Mouse (Mus musculus) midbrain, embryonic 15.5 days (tissue): Measurements from ENCODE around the gene Slc15a3. TPM values are rescaled to one million over a fixed set of nuclear protein-coding genes. Genes with fewer than 3 reads are reported as not detected.

Experiments
- ATAC-seq: fragments of 200-750 bp; cut with Nextera tagmentation; replicated peaks from 2 replicates; pipeline ENCODE4 v1.8.0; 2017; ENCODE audit warnings: moderate TSS enrichment
- H3K27ac ChIP-seq: fragments of 300-500 bp; sonication (generic); 2 replicates; pipeline ENCODE4 v1.5.1; 2015; ENCODE audit warnings: mild to moderate bottlenecking, inconsistent platforms
- H3K27me3 ChIP-seq: fragments of 300-500 bp; sonication (generic); replicated peaks from 2 replicates; pipeline ENCODE4 v1.6.1; 2015; ENCODE audit warnings: inconsistent platforms
- H3K36me3 ChIP-seq: fragments of 300-500 bp; sonication (generic); replicated peaks from 2 replicates; pipeline ENCODE4 v1.6.1; 2015; ENCODE audit warnings: inconsistent platforms
- H3K4me1 ChIP-seq: fragments of 300-500 bp; sonication (generic); 2 replicates; pipeline ENCODE4 v1.6.1; 2015; ENCODE audit warnings: inconsistent platforms
- H3K4me2 ChIP-seq: fragments of 300-500 bp; sonication (generic); 2 replicates; pipeline ENCODE4 v1.6.1; 2015; ENCODE audit warnings: inconsistent platforms, mild to moderate bottlenecking, moderate library complexity
- H3K4me3 ChIP-seq: fragments of 300-500 bp; sonication (generic); 2 replicates; pipeline ENCODE4 v1.5.1; 2015; ENCODE audit warnings: mild to moderate bottlenecking, inconsistent platforms
- H3K9ac ChIP-seq: fragments of 300-500 bp; sonication (generic); 2 replicates; pipeline ENCODE4 v1.6.1; 2015; ENCODE audit warnings: mild to moderate bottlenecking, inconsistent platforms
- H3K9me3 ChIP-seq: fragments of 300-500 bp; sonication (generic); 2 replicates; pipeline ENCODE4 v1.6.1; 2016; ENCODE audit warnings: inconsistent platforms
- WGBS: fragments of 180-500 bp; shearing (Covaris S2); methylation state at CpG from one replicate; pipeline ENCODE4 v1.1.7; 2015; ENCODE audit warnings: mixed read lengths; 5-methylcytosine and 5-hydroxymethylcytosine counted together
- polyA plus RNA-seq: library from polyadenylated mRNA; unstranded; fragments of >200 nt; fragmentation: Nextera tagmentation; extraction: Ambion mirVana; gene quantifications from 2 replicates; pipeline ENCODE4 v1.2.1, GENCODE M21; 2015

The Slc15a3 gene
- polyA plus RNA-seq, result 0.13 and 0.31 TPM in 2 replicates

DNA sequence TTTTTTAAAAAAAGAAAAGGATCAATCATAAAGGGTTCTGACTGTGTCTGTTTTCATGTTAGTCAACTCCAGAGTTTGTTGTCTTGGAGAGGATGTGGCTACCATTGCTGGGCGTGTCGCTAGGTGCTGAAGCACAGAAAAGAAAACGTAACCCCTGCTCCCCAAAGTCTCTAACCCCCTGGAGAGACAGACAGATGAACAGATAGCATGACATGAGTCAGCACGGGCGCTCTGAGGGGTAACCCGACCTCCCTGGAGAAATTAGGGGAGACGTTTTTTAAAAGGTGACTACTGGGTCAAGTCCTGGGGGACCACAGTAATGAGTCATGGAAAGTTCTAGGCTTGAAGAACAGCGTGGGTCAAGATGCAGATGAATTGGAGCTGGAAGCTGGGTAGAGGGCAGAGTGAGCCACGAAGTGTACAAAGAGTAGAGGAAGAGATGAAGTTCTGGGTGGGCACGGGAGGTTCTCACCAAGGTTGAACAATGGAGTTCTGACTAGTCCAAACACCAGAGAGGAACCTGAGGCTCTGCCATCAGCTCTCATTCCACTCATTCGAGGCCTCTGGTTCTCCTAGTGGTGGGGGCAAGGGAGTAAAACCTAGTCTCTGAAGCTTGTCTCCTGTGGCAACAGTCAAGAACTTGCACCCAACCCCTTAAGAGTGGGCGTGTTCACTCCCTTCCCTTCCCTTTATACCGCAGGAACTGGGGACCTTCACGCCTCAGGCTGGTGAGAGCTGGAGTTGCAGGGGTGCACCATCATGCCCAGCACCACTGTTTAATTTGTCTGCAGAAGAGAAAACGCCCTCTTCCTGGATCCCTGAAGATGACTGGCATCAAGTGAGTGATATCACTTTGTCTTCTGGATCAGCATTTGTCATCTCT lies at the start of gene Slc15a3:
Gene Slc15a3, plus strand, starts transcription at position 718 of the 883 bp plus-strand sequence.
- Histone ChIP-seq H3K4me2 (no peak within 1 kb of the TSS), H3K9ac (no peak within 1 kb of the TSS), H3K36me3 (no peaks in the 10 kb centered on the region), H3K4me1 (no peaks in the 10 kb centered on the region), H3K27ac (no peak within 1 kb of the TSS), H3K27me3 (no peaks in the 10 kb centered on the region), H3K9me3 (no peaks in the 10 kb centered on the region), H3K4me3 (no peak within 1 kb of the TSS)
- ATAC-seq, result no peak
- 85% methylated on average over 15 of the region's 15 CpGs for WGBS

DNA sequence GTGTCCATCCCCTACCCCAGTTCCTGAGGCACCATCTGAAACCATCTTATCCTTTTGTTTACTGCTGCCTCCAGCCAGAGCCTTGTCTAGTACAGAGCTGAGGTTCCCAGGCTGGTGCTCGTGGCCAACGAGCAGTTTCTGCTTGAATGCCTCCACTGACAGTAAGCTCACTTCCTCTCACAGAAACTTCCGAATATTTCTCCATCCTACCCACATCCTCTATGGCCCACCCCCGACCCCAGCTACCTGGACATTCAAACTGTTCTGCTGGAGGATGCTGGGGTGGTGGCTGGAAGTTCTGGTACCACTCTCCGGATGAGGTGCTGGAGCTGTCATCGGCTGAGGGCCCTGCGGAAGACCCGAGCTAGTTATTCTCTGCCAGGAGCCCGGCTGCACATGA lies 49.2 kb upstream of the Slc15a3 start:
- H3K27ac ChIP-seq, result no peak overlapping the region
- H3K36me3 ChIP-seq, result no peaks in the 10 kb centered on the region
- ATAC-seq, result no peak
- no peak overlapping the region for H3K4me2 ChIP-seq
- H3K4me1 ChIP-seq, result no peaks in the 10 kb centered on the region
- H3K27me3 ChIP-seq, result no peaks in the 10 kb centered on the region
- no peak overlapping the region for H3K4me3 ChIP-seq
- H3K9me3 ChIP-seq, result no peaks in the 10 kb centered on the region
- WGBS, result 71% methylated on average over 9 of the region's 9 CpGs
- H3K9ac ChIP-seq, result no peak overlapping the region

DNA sequence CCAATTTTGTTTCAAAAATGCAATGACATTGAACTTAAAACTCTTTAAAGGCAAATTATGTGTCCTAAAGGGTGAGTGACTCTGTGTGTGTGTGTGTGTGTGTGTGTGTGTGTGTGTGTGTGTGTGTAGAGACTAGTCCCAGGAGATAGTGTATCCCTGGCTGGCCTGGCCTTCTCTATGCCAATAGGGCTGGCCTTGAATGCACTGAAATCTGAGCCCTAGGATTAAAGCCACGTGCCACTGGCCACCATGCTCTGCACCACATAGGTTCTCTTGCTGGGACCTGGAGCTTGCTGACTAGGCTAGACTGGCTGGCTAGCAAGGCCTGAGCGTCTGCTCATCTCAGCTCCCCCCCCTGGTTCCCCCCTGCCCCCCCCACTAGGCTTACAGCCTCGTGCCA lies 46.5 kb upstream of the Slc15a3 start:
- no peak for ATAC-seq
- Histone ChIP-seq H3K4me1 (no peaks in the 10 kb centered on the region), H3K9me3 (no peaks in the 10 kb centered on the region), H3K27ac (no peak overlapping the region), H3K36me3 (no peaks in the 10 kb centered on the region), H3K4me3 (no peak overlapping the region), H3K9ac (no peak overlapping the region), H3K27me3 (no peaks in the 10 kb centered on the region), H3K4me2 (no peak overlapping the region)
- 45% methylated on average over 3 of the region's 3 CpGs for WGBS

DNA sequence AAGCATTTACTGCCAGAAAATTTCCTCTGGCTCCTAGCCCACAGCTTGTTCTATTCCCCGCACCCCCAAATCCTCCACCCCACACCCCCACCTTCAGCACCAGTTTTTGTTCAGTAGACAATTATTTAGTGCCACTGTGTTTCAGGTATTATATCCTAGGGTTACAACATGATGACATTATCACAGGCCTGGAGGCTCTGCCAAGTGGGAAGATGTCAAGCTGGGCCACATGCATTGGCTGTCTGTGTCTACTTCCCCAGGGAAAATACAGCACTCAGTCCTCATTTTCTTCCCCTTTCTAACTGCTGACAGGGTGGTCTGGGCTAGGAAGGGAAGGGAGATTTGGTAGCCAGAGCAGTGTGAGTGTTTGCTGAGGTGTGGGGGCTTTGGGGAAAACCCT lies 44.6 kb upstream of the Slc15a3 start:
- ATAC-seq, result no peak
- 84% methylated on average over 1 of the region's 1 CpGs for WGBS
- no peak overlapping the region for H3K27ac ChIP-seq

DNA sequence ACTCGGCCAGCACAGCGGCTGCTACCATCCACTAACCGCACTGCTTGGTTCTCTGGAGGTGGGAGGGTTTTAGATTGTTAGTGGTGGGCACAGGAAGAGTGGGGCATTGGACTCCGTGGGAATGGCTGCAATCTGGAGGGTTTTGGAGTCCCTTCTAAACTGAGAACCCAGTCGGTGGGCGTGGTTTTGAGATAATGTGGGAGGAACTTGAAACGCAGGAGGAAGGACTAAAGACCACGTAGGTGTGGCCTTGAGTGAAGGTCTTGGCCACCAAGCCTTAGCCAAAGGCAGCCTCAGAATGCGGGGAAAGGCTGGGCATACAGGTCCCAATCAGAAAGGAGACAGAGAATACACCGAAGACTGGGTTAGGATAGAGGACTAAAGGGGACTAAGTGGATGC lies 41.0 kb upstream of the Slc15a3 start:
- Histone ChIP-seq H3K9ac (no peak overlapping the region), H3K36me3 (no peaks in the 10 kb centered on the region), H3K27me3 (no peaks in the 10 kb centered on the region), H3K4me1 (no peaks in the 10 kb centered on the region), H3K9me3 (no peaks in the 10 kb centered on the region), H3K27ac (no peak overlapping the region), H3K4me3 (no peak overlapping the region), H3K4me2 (no peak overlapping the region)
- ATAC-seq, result no peak
- 82% methylated on average over 10 of the region's 10 CpGs for WGBS

More for the DNA sequence above, 44.6 kb upstream of the Slc15a3 start:
- Histone ChIP-seq H3K9ac (no peak overlapping the region), H3K36me3 (no peaks in the 10 kb centered on the region), H3K9me3 (no peaks in the 10 kb centered on the region), H3K27me3 (no peaks in the 10 kb centered on the region), H3K4me1 (no peaks in the 10 kb centered on the region), H3K4me3 (no peak overlapping the region), H3K4me2 (no peak overlapping the region)

DNA sequence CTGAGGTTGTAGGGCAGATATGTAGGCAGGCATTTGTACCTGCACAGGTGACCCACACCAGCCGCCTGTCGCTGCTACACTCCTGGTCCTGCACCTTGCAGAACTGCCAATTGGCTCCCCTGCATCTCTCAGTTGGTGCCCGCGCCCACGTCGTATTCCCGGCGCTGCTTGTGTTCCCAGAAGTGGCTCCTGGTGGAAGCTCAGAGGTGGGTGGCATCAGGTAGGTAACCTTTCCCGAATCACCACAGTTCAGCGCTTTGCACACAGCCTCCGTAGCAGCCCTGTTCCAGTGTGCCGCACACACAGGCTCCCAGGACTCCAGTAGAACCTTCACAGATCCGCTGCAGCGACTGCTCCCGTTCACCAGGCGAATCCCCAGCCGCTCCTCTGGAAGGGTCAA lies 40.4 kb upstream of the Slc15a3 start:
- Histone ChIP-seq H3K4me3 (no peak overlapping the region), H3K9me3 (no peaks in the 10 kb centered on the region), H3K36me3 (no peaks in the 10 kb centered on the region), H3K27me3 (no peaks in the 10 kb centered on the region), H3K4me1 (no peaks in the 10 kb centered on the region), H3K9ac (no peak overlapping the region), H3K4me2 (no peak overlapping the region), H3K27ac (no peak overlapping the region)
- 91% methylated on average over 17 of the region's 17 CpGs for WGBS
- ATAC-seq, result no peak

DNA sequence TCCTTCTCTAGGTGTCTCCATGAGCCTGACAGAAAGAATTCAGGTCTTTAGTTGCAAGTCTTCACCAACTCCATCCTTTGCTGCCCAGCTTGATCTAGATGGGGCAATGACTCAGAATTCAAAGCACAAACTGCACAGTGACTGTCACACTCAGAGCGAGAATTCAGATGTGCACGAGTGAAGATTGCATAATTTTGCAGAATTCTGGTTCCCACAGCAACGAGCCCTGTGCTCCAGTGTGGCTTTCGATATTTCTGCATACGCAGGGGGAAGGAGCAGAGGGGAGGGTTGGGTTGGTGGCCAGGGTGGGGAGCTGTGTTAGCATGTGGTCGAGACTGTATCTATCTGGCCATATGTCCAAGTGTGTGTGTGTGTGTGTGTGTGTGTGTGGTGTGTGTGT lies 38.5 kb upstream of the Slc15a3 start:
- 55% methylated on average over 6 of the region's 6 CpGs for WGBS
- Histone ChIP-seq H3K9ac (no peak overlapping the region), H3K9me3 (no peaks in the 10 kb centered on the region), H3K4me1 (no peaks in the 10 kb centered on the region), H3K36me3 (no peaks in the 10 kb centered on the region), H3K27me3 (no peaks in the 10 kb centered on the region), H3K4me2 (no peak overlapping the region), H3K27ac (0 out of 2 replicates have a peak overlapping the region, but pooled peaks have one; percentile 14), H3K4me3 (no peak overlapping the region)
- peak; percentile 67 for ATAC-seq

DNA sequence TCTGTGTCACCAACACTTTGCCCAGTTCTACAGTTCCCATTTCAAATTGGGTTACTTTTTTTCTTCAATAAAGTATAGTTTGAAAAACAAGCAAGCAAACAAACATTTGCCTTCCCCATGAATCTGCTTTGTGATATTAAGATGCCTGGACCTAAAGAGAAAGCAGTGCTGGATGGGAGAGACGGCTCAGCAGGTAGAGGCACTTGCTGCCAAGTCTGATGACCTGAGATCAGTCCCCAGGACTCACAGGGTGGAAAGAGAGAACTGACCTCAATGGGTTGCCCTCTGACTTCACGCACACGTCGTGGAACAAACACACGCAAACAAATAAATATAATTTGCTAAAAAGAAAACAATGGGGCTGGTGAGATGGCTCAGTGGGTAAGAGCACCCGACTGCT lies 37.6 kb upstream of the Slc15a3 start:
- no peak overlapping the region for H3K4me2 ChIP-seq
- ATAC-seq, result no peak
- no peaks in the 10 kb centered on the region for H3K36me3 ChIP-seq
- no peaks in the 10 kb centered on the region for H3K9me3 ChIP-seq
- no peak overlapping the region for H3K9ac ChIP-seq
- no peak overlapping the region for H3K27ac ChIP-seq
- H3K4me1 ChIP-seq, result no peaks in the 10 kb centered on the region
- no peaks in the 10 kb centered on the region for H3K27me3 ChIP-seq
- 86% methylated on average over 6 of the region's 6 CpGs for WGBS
- no peak overlapping the region for H3K4me3 ChIP-seq

DNA sequence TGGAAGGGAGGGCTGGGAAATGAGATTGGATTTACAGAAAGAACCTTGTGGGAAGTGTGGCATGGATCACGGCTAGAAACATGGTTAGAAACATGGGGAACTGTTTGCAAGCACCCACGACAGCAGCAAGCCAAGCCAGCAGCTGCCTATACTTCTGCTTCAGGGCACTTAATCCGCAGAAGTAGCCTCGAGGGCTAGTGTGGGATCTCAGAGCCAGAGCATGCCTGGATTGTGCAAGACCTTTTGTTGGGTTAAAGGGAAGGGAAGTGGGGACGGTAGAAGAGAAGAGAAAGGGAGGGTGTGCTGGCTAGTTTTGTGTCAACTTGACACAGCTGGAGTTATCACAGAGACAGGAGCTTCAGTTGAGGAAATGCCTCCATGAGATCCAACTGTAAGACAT lies 35.8 kb upstream of the Slc15a3 start:
- no peak overlapping the region for H3K9ac ChIP-seq
- no peaks in the 10 kb centered on the region for H3K27me3 ChIP-seq
- H3K27ac ChIP-seq, result no peak overlapping the region
- no peaks in the 10 kb centered on the region for H3K36me3 ChIP-seq
- WGBS, result 68% methylated on average over 5 of the region's 5 CpGs
- no peak for ATAC-seq
- no peaks in the 10 kb centered on the region for H3K9me3 ChIP-seq
- H3K4me3 ChIP-seq, result no peak overlapping the region
- peaks cover 1% of the 10 kb centered on the region; the same call in 1 of the 2 replicates for H3K4me1 ChIP-seq
- no peak overlapping the region for H3K4me2 ChIP-seq

DNA sequence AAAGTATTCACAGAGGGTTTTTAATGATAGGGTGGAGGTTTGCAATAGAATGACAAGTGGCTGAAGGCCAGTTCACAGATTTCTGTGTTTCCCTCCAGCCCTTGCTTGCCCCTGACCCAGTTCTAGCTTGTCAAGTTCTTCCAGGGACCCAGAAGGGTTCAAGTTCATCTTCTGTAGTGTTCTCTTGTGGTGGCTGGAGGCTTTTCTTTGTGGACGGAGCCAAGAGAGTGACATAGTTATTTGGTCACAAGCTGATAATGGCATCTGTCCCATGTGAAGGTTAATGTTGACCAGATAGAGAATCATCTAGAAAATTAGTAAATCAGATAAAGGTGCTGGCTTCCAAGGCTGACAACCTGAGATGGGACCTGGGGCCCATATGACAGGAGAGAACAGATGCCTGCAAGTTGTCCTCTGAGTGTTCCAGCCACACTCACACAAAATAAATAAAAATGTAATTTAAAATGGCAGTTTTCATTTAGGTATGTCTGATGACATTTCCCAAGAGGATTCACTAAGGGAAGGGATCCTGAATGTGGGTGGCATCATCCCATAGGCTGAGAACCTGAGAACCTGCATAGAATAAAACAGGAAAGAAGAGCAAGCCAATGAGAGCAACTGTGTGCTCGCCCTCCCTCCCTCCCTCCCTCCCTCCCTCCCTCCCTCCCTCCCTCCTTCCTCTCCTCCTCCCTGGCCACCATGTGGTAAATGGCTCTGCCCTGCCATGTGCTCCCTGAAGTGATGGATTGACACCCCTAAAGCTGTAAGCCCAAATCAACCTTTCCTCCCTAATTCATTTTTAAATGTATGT lies 34.5 kb upstream of the Slc15a3 start:
- no peak overlapping the region for H3K4me2 ChIP-seq

DNA sequence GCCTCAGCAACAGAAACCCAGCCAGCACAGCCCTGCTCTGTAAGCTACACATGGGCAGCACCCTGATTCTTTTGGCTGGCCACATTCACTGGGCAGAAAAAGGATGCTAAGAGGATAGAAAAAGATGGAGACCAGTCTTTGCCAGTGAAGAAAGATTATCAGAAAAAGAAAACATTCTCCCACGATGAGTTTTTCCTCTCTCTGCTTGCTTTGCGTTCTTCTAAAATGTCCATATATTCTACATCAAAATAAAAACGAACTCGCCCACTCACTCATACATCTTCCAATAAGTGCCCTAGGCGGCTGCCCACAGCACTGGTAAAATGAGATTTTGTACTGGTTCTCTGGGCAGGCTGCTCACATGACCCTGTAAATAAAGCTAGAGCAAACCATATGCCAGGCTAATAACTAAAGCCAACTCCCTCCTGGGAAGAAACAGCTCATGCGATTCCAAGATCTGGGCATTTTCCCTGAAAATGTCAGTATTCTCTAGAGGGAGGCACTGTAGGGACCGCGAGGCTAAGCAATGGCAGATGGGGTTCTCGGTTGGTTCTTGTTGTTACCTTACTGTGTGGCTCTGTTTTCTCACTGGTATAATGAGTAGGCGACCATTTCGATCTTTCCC lies 33.8 kb upstream of the Slc15a3 start:
- no peak overlapping the region for H3K4me3 ChIP-seq
- no peak overlapping the region for H3K27ac ChIP-seq
- peaks cover 14% of the 10 kb centered on the region for H3K4me1 ChIP-seq
- ATAC-seq, result no peak
- H3K9me3 ChIP-seq, result no peaks in the 10 kb centered on the region
- no peak overlapping the region for H3K9ac ChIP-seq
- 84% methylated on average over 11 of the region's 11 CpGs for WGBS
- H3K27me3 ChIP-seq, result no peaks in the 10 kb centered on the region
- no peaks in the 10 kb centered on the region for H3K36me3 ChIP-seq
- H3K4me2 ChIP-seq, result no peak overlapping the region

More for the DNA sequence above, 34.5 kb upstream of the Slc15a3 start:
- H3K4me1 ChIP-seq, result peaks cover 11% of the 10 kb centered on the region
- no peaks in the 10 kb centered on the region for H3K27me3 ChIP-seq
- no peaks in the 10 kb centered on the region for H3K9me3 ChIP-seq
- 93% methylated on average over 2 of the region's 2 CpGs for WGBS
- no peak overlapping the region for H3K4me3 ChIP-seq
- ATAC-seq, result no peak
- no peaks in the 10 kb centered on the region for H3K36me3 ChIP-seq
- no peak overlapping the region for H3K27ac ChIP-seq
- no peak overlapping the region for H3K9ac ChIP-seq

DNA sequence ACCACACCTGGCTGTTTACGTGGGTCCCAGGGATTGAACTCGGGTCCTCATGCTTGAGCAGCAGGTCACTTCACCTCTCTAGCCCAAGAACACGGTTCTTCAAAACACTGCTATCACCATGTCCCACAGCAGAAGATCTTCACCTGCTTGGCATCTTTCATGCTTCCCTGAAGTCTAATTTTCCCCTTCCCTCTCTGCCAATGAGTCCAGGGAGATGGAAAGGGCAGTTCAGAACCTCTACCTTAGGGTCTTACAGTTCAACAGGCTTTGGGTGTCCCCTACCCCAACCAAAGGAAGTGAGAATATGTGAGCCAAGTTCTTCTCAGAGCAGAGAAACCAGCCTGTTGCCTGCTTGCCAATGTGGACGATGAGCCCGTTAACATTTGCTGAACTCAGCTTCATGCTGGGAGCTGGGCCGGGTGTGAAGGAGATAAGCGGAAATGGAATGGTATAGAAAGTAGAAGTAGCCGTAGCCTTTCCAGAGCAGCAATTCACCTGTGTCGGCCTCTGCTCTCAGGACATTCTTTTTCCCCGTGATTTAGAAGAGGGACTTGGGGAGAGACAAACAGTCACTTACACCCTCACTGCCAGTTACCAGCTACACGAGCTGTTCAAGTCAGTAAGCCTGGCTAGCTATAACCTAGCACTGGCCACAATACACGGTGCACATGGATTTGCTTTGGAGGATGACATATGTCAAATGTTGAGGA lies 30.8 kb upstream of the Slc15a3 start:
- Histone ChIP-seq H3K27ac (peak overlapping the region; percentile 57), H3K9me3 (no peaks in the 10 kb centered on the region), H3K9ac (no peak overlapping the region)

More for the DNA sequence above, 30.8 kb upstream of the Slc15a3 start:
- no peaks in the 10 kb centered on the region for H3K27me3 ChIP-seq
- peak; percentile 56 for ATAC-seq
- no peak overlapping the region for H3K4me2 ChIP-seq
- no peaks in the 10 kb centered on the region for H3K36me3 ChIP-seq
- no peak overlapping the region for H3K4me3 ChIP-seq
- peaks cover 14% of the 10 kb centered on the region for H3K4me1 ChIP-seq
- 89% methylated on average over 12 of the region's 12 CpGs for WGBS
